Mouse (Mus musculus): ENCODE results near the gene Cnot3. TPM values are rescaled to one million over a fixed set of nuclear protein-coding genes. Genes with fewer than 3 reads are reported as not detected.
A peak's percentile ranks its signal among the peaks of the same experiment; 100 is the strongest.
"Not testable (repeated sequence)": the region's sequence is repeated elsewhere in the genome, so short reads cannot be mapped to it uniquely, and the experiment has no call there.

Cnot3 gene
- polyA plus RNA-seq, 1 experiment from 2014 or later, result 12.9 TPM

DNA sequence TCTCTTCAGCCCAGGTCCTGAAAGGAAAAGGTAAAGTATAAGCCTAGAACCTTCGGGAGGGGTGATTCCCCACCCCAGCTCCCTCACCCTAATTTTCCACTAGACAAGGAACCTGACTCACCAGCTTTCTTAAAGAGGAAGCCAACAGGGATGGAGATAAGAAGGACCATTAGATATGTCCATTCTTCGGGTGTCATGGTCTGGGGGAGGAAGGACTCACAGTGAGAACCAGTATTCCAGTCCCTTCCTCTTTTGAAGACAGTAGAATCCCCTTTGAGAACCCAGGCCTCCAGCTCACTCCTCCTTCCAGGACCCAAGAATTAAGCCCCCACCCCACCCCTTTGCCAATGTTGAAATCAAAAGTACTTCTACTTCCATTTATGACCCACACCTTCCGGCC, 46.9 kb downstream of the Cnot3 start:
- H3K4me1 ChIP-seq (ENCODE audit: insufficient read depth), result peaks cover 19% of the 10 kb centered on the region
- H3K27ac ChIP-seq (ENCODE audit: low read depth), result 0 out of 2 replicates have a peak overlapping the region, but pooled peaks have one; percentile 88
- H3K9ac ChIP-seq (replicated peaks), result peak overlapping the region; percentile 79
- 15% methylated on average over 3 of the region's 3 CpGs for WGBS (ENCODE audit: insufficient replicate concordance)
- no peak for TF ChIP-seq EP300 (IDR thresholded peaks at IDR 0.05; ENCODE audit: low read depth)
- no peak for TF ChIP-seq CTCF (IDR thresholded peaks at IDR 0.05; ENCODE audit: low read depth)
- peaks cover 11% of the 10 kb centered on the region for H3K36me3 ChIP-seq (replicated peaks; ENCODE audit: insufficient read depth, low read length)
- H3K4me2 ChIP-seq (ENCODE audit: low read depth, low read length), result peak overlapping the region; percentile 93
- peak overlapping the region; percentile 73 for H3K4me3 ChIP-seq (ENCODE audit: low read depth, low read length)
- H3K9me3 ChIP-seq (ENCODE audit: low read length), result no peaks in the 10 kb centered on the region
- no peaks in the 10 kb centered on the region for H3K27me3 ChIP-seq (ENCODE audit: insufficient read depth, low read length)
- DNase-seq (no peak), ATAC-seq (no peak)

- peak within 1 kb of the TSS; percentile 93 for H3K4me2 ChIP-seq (ENCODE audit: low read depth, low read length)
- H3K9ac ChIP-seq (replicated peaks), result peak within 1 kb of the TSS; percentile 79
- peaks cover 19% of the 10 kb centered on the region for H3K4me1 ChIP-seq (ENCODE audit: insufficient read depth)
- no peak for DNase-seq
- H3K4me3 ChIP-seq (ENCODE audit: low read depth, low read length), result peak within 1 kb of the TSS; percentile 73
- WGBS (ENCODE audit: insufficient replicate concordance), result under 1% methylated on average over 49 of the region's 49 CpGs
- H3K27me3 ChIP-seq (ENCODE audit: insufficient read depth, low read length), result no peaks in the 10 kb centered on the region
- peak; percentile 40 for TF ChIP-seq CTCF (IDR thresholded peaks at IDR 0.05; ENCODE audit: low read depth)
- no peak for TF ChIP-seq EP300 (IDR thresholded peaks at IDR 0.05; ENCODE audit: low read depth)
- ATAC-seq, result peak; percentile 40
- H3K9me3 ChIP-seq (ENCODE audit: low read length), result no peaks in the 10 kb centered on the region
- peak within 1 kb of the TSS; percentile 88 for H3K27ac ChIP-seq (ENCODE audit: low read depth)
- H3K36me3 ChIP-seq (replicated peaks; ENCODE audit: insufficient read depth, low read length), result peaks cover 7% of the 10 kb centered on the region
These were observed 47.4 kb downstream of the Cnot3 start, which contains the start of gene Tsen34 for GRCm38 (mm10) chr7:3692382-3692986. TSS of gene Tsen34 (plus strand) at chr7:3692863.

- ATAC-seq, result peak; percentile 85
- no peak for TF ChIP-seq CTCF (IDR thresholded peaks at IDR 0.05; ENCODE audit: low read depth)
- TF ChIP-seq EP300 (IDR thresholded peaks at IDR 0.05; ENCODE audit: low read depth), result no peak; the same call in 1 of the 2 replicates
- Histone ChIP-seq H3K27me3 (ENCODE audit: insufficient read depth, low read length) (no peaks in the 10 kb centered on the region), H3K4me2 (ENCODE audit: low read depth, low read length) (peak within 1 kb of the TSS; percentile 93), H3K4me1 (ENCODE audit: insufficient read depth) (peaks cover 19% of the 10 kb centered on the region), H3K9me3 (ENCODE audit: low read length) (no peaks in the 10 kb centered on the region), H3K36me3 (replicated peaks; ENCODE audit: insufficient read depth, low read length) (peaks cover 10% of the 10 kb centered on the region), H3K9ac (replicated peaks) (peak within 1 kb of the TSS; percentile 79), H3K4me3 (ENCODE audit: low read depth, low read length) (peak within 1 kb of the TSS; percentile 73), H3K27ac (ENCODE audit: low read depth) (peak within 1 kb of the TSS; percentile 88)
- DNase-seq, result peak; percentile 94
- WGBS (ENCODE audit: insufficient replicate concordance), result under 1% methylated on average over 55 of the region's 55 CpGs
These were observed 48.1 kb downstream of the Cnot3 start, which contains the start of gene Mboat7 for GRCm38 (mm10) chr7:3692987-3693808. TSS of gene Mboat7 (minus strand) at chr7:3693523.

GRCm38 (mm10) chr7:3693809-3694075, 48.7 kb downstream of the Cnot3 start:
- under 1% methylated on average over 18 of the region's 18 CpGs for WGBS (ENCODE audit: insufficient replicate concordance)

GRCm38 (mm10) chr7:3694076-3694948, 49.2 kb downstream of the Cnot3 start:
- peak; percentile 49 for ATAC-seq
- Histone ChIP-seq H3K4me3 (ENCODE audit: low read depth, low read length) (peak overlapping the region; percentile 73), H3K27ac (ENCODE audit: low read depth) (peak overlapping the region; percentile 88), H3K27me3 (ENCODE audit: insufficient read depth, low read length) (no peaks in the 10 kb centered on the region), H3K4me1 (ENCODE audit: insufficient read depth) (peaks cover 19% of the 10 kb centered on the region), H3K9ac (replicated peaks) (peak overlapping the region; percentile 79), H3K4me2 (ENCODE audit: low read depth, low read length) (peak overlapping the region; percentile 93), H3K36me3 (replicated peaks; ENCODE audit: insufficient read depth, low read length) (peaks cover 10% of the 10 kb centered on the region), H3K9me3 (ENCODE audit: low read length) (no peaks in the 10 kb centered on the region)
- WGBS (ENCODE audit: insufficient replicate concordance), result 2% methylated on average over 40 of the region's 55 CpGs
- peak; percentile 78 for DNase-seq
- TF ChIP-seq EP300 (IDR thresholded peaks at IDR 0.05; ENCODE audit: low read depth) (no peak), CTCF (IDR thresholded peaks at IDR 0.05; ENCODE audit: low read depth) (no peak)

More at GRCm38 (mm10) chr7:3693809-3694075, 48.7 kb downstream of the Cnot3 start:
- no peak for DNase-seq
- peak overlapping the region; percentile 73 for H3K4me3 ChIP-seq (ENCODE audit: low read depth, low read length)
- peaks cover 19% of the 10 kb centered on the region for H3K4me1 ChIP-seq (ENCODE audit: insufficient read depth)
- peak overlapping the region; percentile 88 for H3K27ac ChIP-seq (ENCODE audit: low read depth)
- peak overlapping the region; percentile 79 for H3K9ac ChIP-seq (replicated peaks)
- peak overlapping the region; percentile 93 for H3K4me2 ChIP-seq (ENCODE audit: low read depth, low read length)
- ATAC-seq, result no peak; the same call in 1 of the 2 replicates
- peaks cover 10% of the 10 kb centered on the region for H3K36me3 ChIP-seq (replicated peaks; ENCODE audit: insufficient read depth, low read length)
- no peak for TF ChIP-seq CTCF (IDR thresholded peaks at IDR 0.05; ENCODE audit: low read depth)
- TF ChIP-seq EP300 (IDR thresholded peaks at IDR 0.05; ENCODE audit: low read depth), result no peak
- H3K27me3 ChIP-seq (ENCODE audit: insufficient read depth, low read length), result no peaks in the 10 kb centered on the region
- no peaks in the 10 kb centered on the region for H3K9me3 ChIP-seq (ENCODE audit: low read length)

DNA sequence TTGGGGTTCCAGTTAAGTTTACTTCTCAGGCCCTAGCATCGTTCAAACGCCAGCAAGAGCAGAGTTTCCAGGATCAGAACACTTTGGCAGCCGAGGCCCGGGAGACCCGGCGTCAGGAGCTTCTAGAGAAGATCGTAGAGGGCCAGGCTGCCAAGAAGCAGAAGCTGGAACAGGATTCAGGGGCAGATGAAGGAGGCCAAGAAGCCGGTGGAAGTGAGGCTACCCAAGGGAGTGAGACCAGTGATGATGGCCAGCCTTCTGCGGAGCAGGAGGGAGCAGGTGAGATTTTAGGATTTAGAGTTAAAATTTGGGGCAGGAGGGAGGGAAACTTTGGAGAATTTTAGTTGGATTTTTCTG, 49.9 kb downstream of the Cnot3 start:
- Histone ChIP-seq H3K9ac (replicated peaks) (peak overlapping the region; percentile 79), H3K27ac (ENCODE audit: low read depth) (peak overlapping the region; percentile 88), H3K4me1 (ENCODE audit: insufficient read depth) (peaks cover 19% of the 10 kb centered on the region), H3K36me3 (replicated peaks; ENCODE audit: insufficient read depth, low read length) (peaks cover 12% of the 10 kb centered on the region), H3K4me3 (ENCODE audit: low read depth, low read length) (peak overlapping the region; percentile 73), H3K4me2 (ENCODE audit: low read depth, low read length) (peak overlapping the region; percentile 93)
- not testable (repeated sequence) for H3K27me3 ChIP-seq (ENCODE audit: insufficient read depth, low read length); H3K9me3 ChIP-seq (ENCODE audit: low read length); ATAC-seq; DNase-seq
- WGBS (ENCODE audit: insufficient replicate concordance), result 7% methylated on average over 9 of the region's 9 CpGs

Data from liver, postnatal 0 days (tissue).